9 mouse cellular contexts compared by ENCODE assay signal in the genomic region with DNA sequence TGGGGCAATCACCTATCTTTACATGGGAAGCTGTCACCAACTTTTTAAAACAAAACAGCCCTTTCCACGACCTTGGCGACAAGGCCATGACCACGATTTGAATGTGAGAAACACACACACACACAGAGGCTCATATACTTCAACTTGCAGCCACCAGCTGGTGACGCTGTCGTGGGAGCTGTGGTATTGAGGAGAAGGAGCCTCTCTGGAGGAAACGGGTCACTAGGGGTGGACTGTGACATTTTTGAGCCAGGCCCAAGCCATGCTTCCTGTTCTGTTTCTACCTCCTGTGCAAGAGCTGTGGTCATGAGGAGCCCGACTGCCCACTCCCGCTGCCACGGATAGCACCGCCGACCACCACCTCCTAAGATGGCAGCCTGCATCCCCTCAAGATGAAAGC. TPM values are rescaled to one million over a fixed set of nuclear protein-coding genes. Genes with fewer than 3 reads are reported as not detected.
DNase-seq lines count a peak whose midpoint lies in the region; ATAC-seq and TF ChIP-seq lines count a peak whose summit lies in the region.
"Had no signal": no experiment of that assay in that cellular context is flagged by ENCODE, and none has a peak within 500 bp of the region (broad histone marks: within the 10 kb centered on the region; RNA-seq: fewer than 3 reads in every experiment).

No protein-coding gene starts in this region.

- TF ChIP-seq CTCF in kidney, adult 2 months (conservative IDR thresholded peaks at IDR 0.05; ENCODE audit: insufficient read depth, insufficient read length, low read depth, low read length), result peak; percentile 37
- TF ChIP-seq CTCF in cortical plate, adult 2 months (IDR thresholded peaks at IDR 0.05; ENCODE audit: extremely low read depth, insufficient read depth, low read length), result 0 out of 2 replicates have a peak, but pooled peaks have one; percentile 14

- intact Hi-C loops in heart, postnatal 25 days (cut with DNase I), result no loop called here
- intact Hi-C loops in gastrocnemius, postnatal 36 days (cut with DNase I), result loop anchor here (2.0 kb wide), 1 partner anchor 36 kb away; no protein-coding TSS in a partner anchor

- no peaks in the 10 kb centered on the region; the same call in 1 of the 2 replicates for H3K36me3 ChIP-seq in kidney, adult 2 months (ENCODE audit: control insufficient read depth, insufficient read depth, low read length)
- peaks cover 34% of the 10 kb centered on the region for H3K36me3 ChIP-seq in kidney, embryonic 14.5 days (ENCODE audit: control insufficient read depth, insufficient read depth, low read length)

- no peak for ATAC-seq in kidney, embryonic 14.5 days (ENCODE audit: low FRiP score, low TSS enrichment)
- peak; percentile 78 for ATAC-seq in megakaryocyte, adult 5-6 weeks (ENCODE audit: poor library complexity, severe bottlenecking)
- ATAC-seq: inflammation-experienced regulatory T-cells, adult 6 months had no signal

- H3K4me1 ChIP-seq in kidney, adult 2 months (ENCODE audit: control insufficient read depth, insufficient read depth, low read length), result peaks cover 33% of the 10 kb centered on the region
- peaks cover 40% of the 10 kb centered on the region for H3K4me1 ChIP-seq in kidney, embryonic 14.5 days (ENCODE audit: control insufficient read depth, insufficient read depth, low read length)
- peaks cover 32% of the 10 kb centered on the region for H3K4me1 ChIP-seq in cortical plate, adult 2 months (ENCODE audit: control insufficient read depth, insufficient read depth, low read length)

- H3K9ac ChIP-seq in kidney, embryonic 14.5 days (ENCODE audit: low read depth, low read length), result no peak overlapping the region

- no peak for TF ChIP-seq POLR2A in kidney, adult 2 months (IDR thresholded peaks at IDR 0.05; ENCODE audit: low read depth, low read length)
- no peak for TF ChIP-seq POLR2A in cortical plate, adult 2 months (IDR thresholded peaks at IDR 0.05; ENCODE audit: extremely low read depth, insufficient read depth, low read length)

- no peaks in the 10 kb centered on the region for H3K9me3 ChIP-seq in kidney, embryonic 14.5 days (ENCODE audit: control insufficient read depth, low read length)

- 56% methylated on average over 11 of the region's 11 CpGs for WGBS in kidney, adult 2 months
- 83% methylated on average over 11 of the region's 11 CpGs for WGBS in kidney, embryonic 14.5 days

- no peak overlapping the region for H3K4me3 ChIP-seq in kidney, adult 2 months (ENCODE audit: insufficient read depth, low read depth, low read length)
- no peak overlapping the region for H3K4me3 ChIP-seq in kidney, embryonic 14.5 days (ENCODE audit: low read length)
- no peak overlapping the region for H3K4me3 ChIP-seq in cortical plate, adult 2 months (ENCODE audit: insufficient read depth, low read length)

- H3K27ac ChIP-seq in kidney, adult 2 months (ENCODE audit: insufficient read depth, low read depth, low read length), result peak overlapping the region; percentile 45
- H3K27ac ChIP-seq in kidney, embryonic 14.5 days (ENCODE audit: low read depth, low read length), result no peak overlapping the region
- H3K27ac ChIP-seq in cortical plate, adult 2 months (ENCODE audit: insufficient read depth, low read length), result peak overlapping the region; percentile 19; the same call in 1 of the 2 replicates

- no peaks in the 10 kb centered on the region for H3K27me3 ChIP-seq in kidney, adult 2 months (replicated peaks; ENCODE audit: control insufficient read depth, insufficient read depth, low read length)
- no peaks in the 10 kb centered on the region for H3K27me3 ChIP-seq in kidney, embryonic 14.5 days (ENCODE audit: control insufficient read depth, insufficient read depth, low read length)

- no peak overlapping the region for H3K4me2 ChIP-seq in kidney, embryonic 14.5 days (replicated peaks; ENCODE audit: low read depth, low read length)

- peak; percentile 69 for DNase-seq in kidney, adult 2 months
- DNase-seq in heart, postnatal 25 days (ENCODE audit: low spot score), result peak; percentile 55
- no peak for DNase-seq in gastrocnemius, postnatal 36 days
- DNase-seq in ovary, postnatal 10 days (ENCODE audit: low spot score), result no peak
- no peak for DNase-seq in layer of hippocampus, adult 8-10 months (ENCODE audit: low spot score in 2 of 2)

RNA-seq across cellular contexts. Expression of gene Zmynd8, which starts 46.4 kb away (rescaled TPM):
- polyA plus RNA-seq in kidney, adult 2 months (2012; rRNA removed), result 27.7 and 29.0 TPM in 2 replicates
- 44.3 and 61.1 TPM in 2 replicates for polyA plus RNA-seq in kidney, embryonic 14.5 days (2014; fragmentation: Nextera tagmentation; extraction: Ambion mirVana)
- polyA plus RNA-seq in cortical plate, adult 2 months (2012; rRNA removed), result 90.5 and 106 TPM in 2 replicates
- 10 to 100 TPM; 44.5 to 48.7 TPM for total RNA-seq in heart, postnatal 25 days (2021)
- total RNA-seq in megakaryocyte, adult 5-6 weeks (2015), result 26.9 and 37.5 TPM in 2 replicates
- 26.7 and 28.3 TPM in 2 replicates for total RNA-seq in megakaryocyte, adult 5-6 weeks (2017)
- 10 to 100 TPM; 12.7 to 17.3 TPM for total RNA-seq in gastrocnemius, postnatal 36 days (2021)
- total RNA-seq in layer of hippocampus, adult 8-10 months (2022), result 100 to 1,000 TPM; 128 to 162 (median 147) TPM

Comparison
In these comparisons a context has a peak if more than half of its experiments do, and no peak if none do; other contexts are left out.
1. DNase-seq: peak in kidney, adult 2 months (single experiment) and heart, postnatal 25 days (single experiment); none in gastrocnemius, postnatal 36 days (0 of 2), ovary, postnatal 10 days (single experiment) and layer of hippocampus, adult 8-10 months (0 of 2).